Mouse (Mus musculus) C2C12 (cell line): ENCODE measurements at regions not wholly inside any gene's neighbourhood (a gene's known extent, or its start where the extent isn't known, plus 50 kb on each side); places are given as distances from the start of the nearest gene placed in this dataset.
A peak's percentile ranks its signal among the peaks of the same experiment; 100 is the strongest.

Experiments
- H3K27me3 ChIP-seq: one replicate; pipeline ENCODE4 v1.6.1; 2011; ENCODE audit not compliant: control insufficient read depth, insufficient read depth, insufficient read length
- H3K36me3 ChIP-seq: one replicate; pipeline ENCODE4 v1.6.1; 2011; ENCODE audit not compliant: control insufficient read depth, insufficient read depth
- H3K4me3 ChIP-seq: one replicate; pipeline ENCODE4 v1.5.1; 2011; ENCODE audit warnings: mild to moderate bottlenecking, control low read depth; ENCODE audit not compliant: poor library complexity, insufficient read depth, severe bottlenecking
- H3K79me2 ChIP-seq: one replicate; pipeline ENCODE4 v1.6.1; 2011; ENCODE audit not compliant: control insufficient read depth, insufficient read depth
- H3K79me3 ChIP-seq: one replicate; pipeline ENCODE4 v1.6.1; 2011; ENCODE audit warnings: low read depth, control low read depth
- H3ac ChIP-seq: one replicate; pipeline ENCODE3; 2011; ENCODE audit warnings: low read depth; ENCODE audit not compliant: control insufficient read depth, insufficient read length
- CEBPB ChIP-seq: IDR thresholded peaks from one replicate; pipeline ENCODE4 v1.6.1; 2011; ENCODE audit warnings: low read depth, mild to moderate bottlenecking, control low read depth, moderate library complexity
- CTCF ChIP-seq: IDR thresholded peaks from one replicate; pipeline ENCODE4 v1.5.1; 2011; ENCODE audit not compliant: control insufficient read depth, insufficient read depth, insufficient read length
- FOSL1 ChIP-seq: IDR thresholded peaks from one replicate; pipeline ENCODE4 v1.8.0; 2011; ENCODE audit warnings: mild to moderate bottlenecking, low read length; ENCODE audit not compliant: poor library complexity, insufficient read depth, severe bottlenecking
- MAX ChIP-seq: IDR thresholded peaks from one replicate; pipeline ENCODE4 v1.6.1; 2011; ENCODE audit warnings: mild to moderate bottlenecking, control low read depth
- MYOD1 ChIP-seq: IDR thresholded peaks from one replicate; pipeline ENCODE4 v1.6.1; 2011; ENCODE audit warnings: low read depth; ENCODE audit not compliant: control insufficient read depth, insufficient read length
- MYOG ChIP-seq: IDR thresholded peaks from one replicate; pipeline ENCODE4 v1.6.1; 2011; ENCODE audit not compliant: control insufficient read depth, insufficient read length; ENCODE audit errors: extremely low read depth
- USF1 ChIP-seq: IDR thresholded peaks from one replicate; pipeline ENCODE4 v1.6.1; 2011; ENCODE audit warnings: low read depth, mild to moderate bottlenecking, control low read depth, moderate library complexity

DNA sequence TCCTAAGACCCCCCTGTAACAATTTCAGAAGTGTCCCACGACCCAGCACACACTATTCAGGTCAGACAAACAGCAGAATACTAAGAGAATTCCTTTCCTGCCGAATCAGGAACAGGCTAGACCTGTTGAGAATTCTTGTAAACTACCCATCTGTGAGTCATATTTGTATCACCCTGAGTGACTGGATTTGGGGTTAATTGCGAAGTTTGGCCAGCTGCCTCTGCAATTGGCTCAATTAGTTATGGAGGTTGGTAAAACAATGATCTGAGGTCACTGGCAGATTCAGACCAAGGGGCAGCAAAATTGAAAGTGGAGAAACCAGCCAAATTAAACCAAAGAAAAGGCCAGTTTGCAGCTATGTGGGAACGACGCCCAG lies 157.5 kb upstream of the Cdyl start:
- Histone ChIP-seq H3K79me3 (no peaks in the 10 kb centered on the region), H3K79me2 (no peaks in the 10 kb centered on the region), H3K27me3 (no peaks in the 10 kb centered on the region), H3K4me3 (no peak overlapping the region), H3K36me3 (no peaks in the 10 kb centered on the region), H3ac (no peak overlapping the region)
- TF ChIP-seq MAX (no peak), FOSL1 (peak; percentile 60), USF1 (no peak), MYOG (no peak), CTCF (no peak), CEBPB (peak; percentile 28), MYOD1 (peak; percentile 83)

DNA sequence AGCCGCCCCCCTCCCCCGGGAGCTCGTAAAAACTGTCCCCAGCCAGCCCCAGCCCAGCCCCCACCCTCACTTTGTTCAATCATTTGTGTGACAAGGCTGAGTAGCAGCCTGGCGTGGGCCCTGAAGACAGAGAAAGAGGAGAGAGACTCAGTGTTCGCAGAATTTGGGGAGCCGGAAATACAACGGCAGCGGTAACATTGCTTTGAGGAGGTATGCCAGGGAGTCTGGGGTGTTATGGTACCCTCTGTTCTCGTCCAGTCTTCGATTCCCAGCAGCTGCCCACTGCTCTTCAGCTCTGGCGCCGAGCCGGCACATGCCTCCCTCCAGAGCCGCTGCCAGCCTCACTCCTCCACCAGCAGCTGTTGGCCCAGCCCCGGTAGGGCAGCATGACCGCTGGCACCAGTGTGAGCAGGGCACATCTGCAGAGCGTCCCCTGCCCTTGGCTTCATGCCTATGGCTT lies 156.2 kb upstream of the Cdyl start:
- Histone ChIP-seq H3K36me3 (no peaks in the 10 kb centered on the region), H3K79me2 (no peaks in the 10 kb centered on the region), H3K27me3 (no peaks in the 10 kb centered on the region), H3K4me3 (no peak overlapping the region), H3K79me3 (no peaks in the 10 kb centered on the region), H3ac (no peak overlapping the region)
- no peak for TF ChIP-seq MYOG
- peak; percentile 93 for TF ChIP-seq MYOD1

DNA sequence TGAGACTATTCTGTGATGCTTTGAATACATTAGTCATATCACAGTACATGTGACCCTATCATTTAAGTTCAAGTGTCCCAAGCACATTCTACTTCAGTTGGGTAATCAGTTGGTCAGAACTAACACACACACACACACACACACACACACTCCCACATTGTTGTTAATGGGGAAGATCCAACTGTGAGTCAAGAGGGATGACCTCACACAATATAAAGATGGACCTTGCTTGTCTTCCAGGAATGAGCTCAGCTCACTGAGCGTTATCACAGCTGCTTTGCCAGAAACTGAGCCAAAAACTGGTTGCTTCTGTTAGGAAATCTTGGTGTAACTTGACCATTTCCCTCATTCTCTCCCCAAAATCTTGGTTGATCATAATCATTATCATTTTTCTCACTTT lies 152.4 kb upstream of the Cdyl start:
- TF ChIP-seq USF1 (peak; percentile 53), CEBPB (peak; percentile 44), MAX (no peak), MYOD1 (peak; percentile 94)
- H3K4me3 ChIP-seq = no peak overlapping the region
- H3ac ChIP-seq = no peak overlapping the region
- no peaks in the 10 kb centered on the region for H3K27me3 ChIP-seq
- no peaks in the 10 kb centered on the region for H3K79me3 ChIP-seq
- no peaks in the 10 kb centered on the region for H3K36me3 ChIP-seq
- no peaks in the 10 kb centered on the region for H3K79me2 ChIP-seq

DNA sequence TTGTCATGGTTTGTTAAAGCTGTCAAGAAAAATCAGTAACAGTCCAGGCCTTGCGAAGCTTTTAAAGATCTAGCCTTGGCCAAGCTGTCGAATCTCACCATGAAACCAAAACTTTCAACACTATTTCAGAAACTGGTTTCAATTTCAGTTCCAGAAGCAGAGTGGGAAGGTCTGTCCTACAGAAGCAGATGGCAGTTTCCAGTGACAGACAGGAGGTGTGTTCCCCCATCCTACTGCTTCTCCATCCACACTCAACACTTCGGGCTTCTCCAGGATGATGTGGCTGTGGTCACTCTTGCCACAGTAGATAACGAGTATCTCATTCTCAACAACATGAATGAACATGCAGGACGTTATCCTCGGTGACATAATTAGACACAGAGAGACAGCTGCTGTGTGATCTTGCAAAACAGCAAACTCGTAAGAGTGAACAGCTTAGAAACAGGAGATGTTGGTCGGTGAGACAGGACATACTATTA lies 147.6 kb upstream of the Cdyl start:
- H3K36me3 ChIP-seq = no peaks in the 10 kb centered on the region
- no peaks in the 10 kb centered on the region for H3K79me3 ChIP-seq
- H3K4me3 ChIP-seq = no peak overlapping the region
- TF ChIP-seq MAX = no peak
- peak; percentile 97 for TF ChIP-seq MYOD1
- peak; percentile 77 for TF ChIP-seq CEBPB
- no peak overlapping the region for H3ac ChIP-seq
- no peaks in the 10 kb centered on the region for H3K79me2 ChIP-seq
- H3K27me3 ChIP-seq = no peaks in the 10 kb centered on the region

DNA sequence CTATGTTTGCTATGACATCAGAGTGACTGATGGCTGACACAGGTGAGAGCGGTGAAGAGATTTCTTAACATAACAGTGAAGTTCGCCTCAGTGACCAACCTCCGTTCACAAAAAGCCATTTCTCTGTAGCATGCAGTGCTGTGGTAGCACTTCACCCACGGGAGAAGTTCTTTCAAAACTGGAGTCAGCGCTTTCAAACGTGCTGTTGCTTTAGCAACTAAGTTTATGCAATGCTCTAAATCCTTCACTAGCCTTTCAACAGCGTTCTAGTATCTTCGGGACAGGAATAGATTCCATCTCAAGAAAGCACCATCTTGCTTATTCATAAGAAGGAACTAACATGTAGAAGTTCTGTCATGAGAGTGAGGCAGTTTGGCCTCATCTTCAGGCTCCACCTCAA lies 146.5 kb upstream of the Cdyl start:
- TF ChIP-seq MYOG (no peak), FOSL1 (no peak), CEBPB (no peak), MYOD1 (no peak), CTCF (no peak), USF1 (no peak), MAX (no peak)
- Histone ChIP-seq H3K36me3 (no peaks in the 10 kb centered on the region), H3K4me3 (no peak overlapping the region), H3ac (no peak overlapping the region), H3K27me3 (no peaks in the 10 kb centered on the region), H3K79me2 (no peaks in the 10 kb centered on the region), H3K79me3 (no peaks in the 10 kb centered on the region)

DNA sequence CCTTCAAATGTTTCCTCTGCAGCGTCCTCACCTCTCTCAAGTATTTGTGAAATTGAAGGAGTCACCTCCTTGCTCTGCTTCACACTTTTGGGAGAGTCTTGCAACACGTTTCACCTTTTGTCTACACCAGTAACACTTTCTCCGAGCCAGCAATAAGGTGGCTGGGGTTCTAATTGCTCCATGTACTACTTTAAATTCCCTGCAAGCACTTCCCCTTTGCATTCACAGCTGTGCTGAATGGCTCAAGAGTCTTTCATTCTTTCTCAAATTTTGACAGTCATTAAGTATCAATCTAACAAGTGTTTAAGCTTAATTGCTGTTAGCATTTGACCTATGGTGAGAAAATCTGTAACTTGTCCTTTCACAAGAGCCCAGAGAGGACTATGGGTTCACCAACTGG lies 144.3 kb upstream of the Cdyl start:
- Histone ChIP-seq H3K27me3 (no peaks in the 10 kb centered on the region), H3K4me3 (no peak overlapping the region), H3ac (no peak overlapping the region), H3K36me3 (no peaks in the 10 kb centered on the region), H3K79me2 (no peaks in the 10 kb centered on the region), H3K79me3 (no peaks in the 10 kb centered on the region)
- TF ChIP-seq CTCF = no peak
- no peak for TF ChIP-seq MYOG
- no peak for TF ChIP-seq FOSL1
- TF ChIP-seq MYOD1 = no peak
- TF ChIP-seq USF1 = no peak
- TF ChIP-seq MAX = no peak
- no peak for TF ChIP-seq CEBPB

DNA sequence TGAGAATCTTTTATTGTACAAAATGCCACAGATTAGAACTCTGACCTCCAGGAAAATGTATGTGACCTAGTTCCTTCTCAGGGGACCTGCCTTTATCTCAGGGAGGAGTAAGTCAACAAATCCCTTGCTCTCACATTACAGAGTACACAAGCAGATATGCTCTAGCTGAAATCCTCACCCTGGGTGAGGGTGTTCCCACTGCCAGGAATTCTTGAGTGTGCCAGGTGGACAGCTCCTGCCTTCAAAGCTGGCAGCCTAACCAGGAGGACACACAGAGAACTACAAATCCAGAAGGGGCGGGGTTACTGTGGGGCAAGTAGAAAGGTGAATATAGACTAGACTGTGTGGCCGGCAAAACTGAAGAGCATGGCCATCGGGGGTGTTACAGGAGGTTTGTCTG lies 141.9 kb upstream of the Cdyl start:
- H3K36me3 ChIP-seq = no peaks in the 10 kb centered on the region
- H3ac ChIP-seq = no peak overlapping the region
- H3K4me3 ChIP-seq = no peak overlapping the region
- TF ChIP-seq MYOD1 = no peak
- TF ChIP-seq MYOG = no peak
- H3K79me3 ChIP-seq = no peaks in the 10 kb centered on the region
- H3K27me3 ChIP-seq = no peaks in the 10 kb centered on the region
- no peaks in the 10 kb centered on the region for H3K79me2 ChIP-seq
